Mouse (Mus musculus): ENCODE data around the gene Orm2. TPM values are rescaled to one million over a fixed set of nuclear protein-coding genes. Genes with fewer than 3 reads are reported as not detected.

Orm2 gene
- total and polyA plus RNA-seq, 2 experiments = 55.0 to 66.8 TPM

DNA sequence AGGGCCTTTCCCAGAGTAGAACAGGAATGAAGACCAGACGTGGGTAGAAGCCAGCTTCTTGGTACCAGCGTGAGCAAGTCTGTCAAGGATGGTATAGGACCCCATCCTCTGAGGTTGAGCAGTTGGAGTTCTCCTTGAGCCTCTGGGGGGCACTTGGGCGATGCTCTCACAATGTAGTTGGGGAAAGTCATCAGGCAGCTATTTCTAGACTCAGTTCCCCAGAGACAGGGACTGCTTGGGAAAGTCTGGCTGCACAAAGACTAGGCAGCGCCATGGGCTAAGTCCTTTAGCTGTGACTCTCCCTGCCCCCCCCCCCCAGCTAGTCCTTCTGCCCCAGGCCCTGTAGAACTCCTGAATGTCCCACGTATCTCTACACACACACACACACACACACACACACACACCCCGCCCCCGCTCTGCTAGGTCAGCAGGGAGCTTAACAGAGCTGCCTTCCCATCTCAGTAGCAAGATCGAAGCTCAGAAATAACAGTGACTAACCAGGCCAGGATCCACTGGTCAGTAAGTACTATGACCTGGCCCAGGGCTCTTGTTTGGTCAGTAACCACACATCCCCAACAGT, 37.5 kb downstream of the Orm2 start:
- Histone ChIP-seq H3K27ac (replicated peaks; ENCODE audit: insufficient read depth, low read depth, low read length) (peak overlapping the region; percentile 31), H3K79me2 (ENCODE audit: control insufficient read depth, insufficient read depth, low read length) (no peaks in the 10 kb centered on the region), H3K9ac (ENCODE audit: low read depth, low read length) (no peak overlapping the region), H3K4me1 (ENCODE audit: control insufficient read depth, insufficient read depth, low read length) (no peaks in the 10 kb centered on the region; the same call in 1 of the 2 replicates), H3K36me3 (ENCODE audit: control insufficient read depth, insufficient read depth, low read length) (no peaks in the 10 kb centered on the region), H3K4me3 (ENCODE audit: insufficient read depth, low read depth, low read length) (no peak overlapping the region; the same call in 1 of the 2 replicates), H3K27me3 (ENCODE audit: control insufficient read depth, insufficient read depth, low read length) (no peaks in the 10 kb centered on the region)
- DNase-seq (ENCODE audit: extremely low read depth, low read depth, low spot score) = no peak
- 77% methylated on average over 8 of the region's 8 CpGs for WGBS
- TF ChIP-seq CTCF (IDR thresholded peaks at IDR 0.05; ENCODE audit: low read depth, low read length) = no peak
- no peak for TF ChIP-seq POLR2A (IDR thresholded peaks at IDR 0.05; ENCODE audit: extremely low read depth, insufficient read depth, low read length)

DNA sequence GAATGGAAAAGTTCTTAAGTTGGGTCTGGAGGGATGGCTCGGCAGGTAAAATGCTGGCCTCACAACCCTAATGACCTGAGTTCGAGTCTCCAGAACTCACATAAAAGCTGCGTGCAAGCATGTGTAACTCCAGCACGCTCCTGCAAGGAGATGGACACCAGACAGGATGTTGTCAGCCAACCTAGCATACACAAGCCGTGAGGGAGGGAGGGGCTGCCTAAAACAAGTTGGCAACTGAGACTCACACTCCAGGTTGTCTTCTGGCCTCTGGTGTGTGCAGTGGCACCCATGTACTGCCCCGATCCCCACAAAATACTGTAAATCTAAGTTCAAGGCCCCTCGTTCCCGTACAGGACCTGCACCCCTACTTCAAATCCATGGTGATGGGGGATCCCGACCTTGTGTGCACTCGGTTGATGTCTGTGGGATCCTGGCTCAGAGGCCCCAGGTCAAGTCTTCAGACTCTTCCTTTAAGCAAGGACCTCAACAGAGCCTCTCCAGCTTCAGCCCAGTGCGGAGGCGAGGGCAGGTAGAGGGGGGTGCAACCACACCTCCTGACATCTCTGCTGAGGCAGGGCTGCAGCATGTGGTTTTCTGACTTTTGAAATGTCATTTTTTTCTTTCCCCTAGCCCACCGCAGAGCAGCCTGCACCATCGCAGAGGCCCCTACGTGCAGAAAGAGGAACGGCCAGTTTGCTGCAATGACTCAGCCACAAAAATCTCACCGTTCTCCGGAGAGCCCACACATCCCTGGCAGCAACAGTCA, 38.5 kb downstream of the Orm2 start:
- no peaks in the 10 kb centered on the region for H3K27me3 ChIP-seq (ENCODE audit: control insufficient read depth, insufficient read depth, low read length)

DNA sequence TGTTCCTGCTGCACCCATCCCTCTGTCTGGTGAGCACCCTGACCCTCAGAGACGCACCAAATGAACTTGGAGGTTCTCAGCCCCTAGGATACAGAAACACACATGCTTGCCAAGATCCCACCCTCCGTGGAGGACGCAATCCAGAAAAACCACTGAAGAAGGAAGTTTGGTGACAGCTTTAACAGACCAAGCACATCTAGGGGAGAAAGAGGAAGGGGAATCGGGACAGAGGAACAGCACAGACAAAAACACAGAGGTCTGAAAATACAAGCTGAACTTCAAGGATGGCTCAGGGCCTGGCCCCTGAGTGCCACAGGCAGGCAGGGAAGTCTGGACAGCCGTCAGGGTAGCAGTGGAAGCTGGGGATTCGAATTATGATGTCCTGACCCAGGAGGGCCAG, 39.4 kb downstream of the Orm2 start:
- Histone ChIP-seq H3K27ac (replicated peaks; ENCODE audit: insufficient read depth, low read depth, low read length) (peak overlapping the region; percentile 22), H3K4me1 (ENCODE audit: control insufficient read depth, insufficient read depth, low read length) (no peaks in the 10 kb centered on the region; the same call in 1 of the 2 replicates), H3K4me3 (ENCODE audit: insufficient read depth, low read depth, low read length) (peak overlapping the region; percentile 23), H3K27me3 (ENCODE audit: control insufficient read depth, insufficient read depth, low read length) (no peaks in the 10 kb centered on the region), H3K79me2 (ENCODE audit: control insufficient read depth, insufficient read depth, low read length) (no peaks in the 10 kb centered on the region), H3K9ac (ENCODE audit: low read depth, low read length) (peak overlapping the region; percentile 14; the same call in 1 of the 2 replicates), H3K36me3 (ENCODE audit: control insufficient read depth, insufficient read depth, low read length) (no peaks in the 10 kb centered on the region)
- 69% methylated on average over 6 of the region's 6 CpGs for WGBS
- DNase-seq (ENCODE audit: extremely low read depth, low read depth, low spot score) = peak; percentile 31
- TF ChIP-seq CTCF (IDR thresholded peaks at IDR 0.05; ENCODE audit: low read depth, low read length) = no peak
- no peak for TF ChIP-seq POLR2A (IDR thresholded peaks at IDR 0.05; ENCODE audit: extremely low read depth, insufficient read depth, low read length)

More for the DNA sequence above, 38.5 kb downstream of the Orm2 start:
- Histone ChIP-seq H3K79me2 (ENCODE audit: control insufficient read depth, insufficient read depth, low read length) (no peaks in the 10 kb centered on the region), H3K27ac (replicated peaks; ENCODE audit: insufficient read depth, low read depth, low read length) (no peak overlapping the region; the same call in 1 of the 2 replicates), H3K9ac (ENCODE audit: low read depth, low read length) (no peak overlapping the region), H3K36me3 (ENCODE audit: control insufficient read depth, insufficient read depth, low read length) (no peaks in the 10 kb centered on the region), H3K4me1 (ENCODE audit: control insufficient read depth, insufficient read depth, low read length) (no peaks in the 10 kb centered on the region; the same call in 1 of the 2 replicates), H3K4me3 (ENCODE audit: insufficient read depth, low read depth, low read length) (peak overlapping the region; percentile 23)
- TF ChIP-seq POLR2A (IDR thresholded peaks at IDR 0.05; ENCODE audit: extremely low read depth, insufficient read depth, low read length) (no peak), CTCF (IDR thresholded peaks at IDR 0.05; ENCODE audit: low read depth, low read length) (no peak)
- DNase-seq (ENCODE audit: extremely low read depth, low read depth, low spot score) = no peak
- WGBS = 84% methylated on average over 18 of the region's 18 CpGs

DNA sequence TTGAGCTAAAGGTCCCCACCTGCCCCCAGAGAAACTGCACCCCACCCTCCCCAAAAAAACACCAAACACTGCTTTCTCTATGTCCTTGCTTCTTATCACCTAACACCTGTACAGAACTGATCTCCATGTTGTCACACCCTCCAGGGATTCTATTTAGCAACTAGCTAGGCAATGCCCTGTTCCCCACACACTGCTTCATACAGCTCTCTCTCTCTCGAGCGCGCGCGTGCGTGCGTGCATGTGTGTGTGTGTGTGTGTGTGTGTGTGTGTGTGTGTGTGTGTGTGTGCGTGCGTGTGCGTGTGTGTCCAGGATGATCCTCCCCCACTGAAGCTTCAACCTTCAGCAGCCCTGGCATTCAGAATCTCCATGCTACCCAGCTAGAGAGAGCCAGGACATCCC, 39.8 kb downstream of the Orm2 start:
- DNase-seq (ENCODE audit: extremely low read depth, low read depth, low spot score) = no peak
- Histone ChIP-seq H3K4me1 (ENCODE audit: control insufficient read depth, insufficient read depth, low read length) (no peaks in the 10 kb centered on the region; the same call in 1 of the 2 replicates), H3K79me2 (ENCODE audit: control insufficient read depth, insufficient read depth, low read length) (no peaks in the 10 kb centered on the region), H3K27me3 (ENCODE audit: control insufficient read depth, insufficient read depth, low read length) (no peaks in the 10 kb centered on the region), H3K36me3 (ENCODE audit: control insufficient read depth, insufficient read depth, low read length) (no peaks in the 10 kb centered on the region), H3K9ac (ENCODE audit: low read depth, low read length) (peak overlapping the region; percentile 52), H3K4me3 (ENCODE audit: insufficient read depth, low read depth, low read length) (peak overlapping the region; percentile 60), H3K27ac (replicated peaks; ENCODE audit: insufficient read depth, low read depth, low read length) (peak overlapping the region; percentile 71)
- WGBS = 81% methylated on average over 10 of the region's 10 CpGs
- TF ChIP-seq POLR2A (IDR thresholded peaks at IDR 0.05; ENCODE audit: extremely low read depth, insufficient read depth, low read length) (no peak), CTCF (IDR thresholded peaks at IDR 0.05; ENCODE audit: low read depth, low read length) (no peak)

DNA sequence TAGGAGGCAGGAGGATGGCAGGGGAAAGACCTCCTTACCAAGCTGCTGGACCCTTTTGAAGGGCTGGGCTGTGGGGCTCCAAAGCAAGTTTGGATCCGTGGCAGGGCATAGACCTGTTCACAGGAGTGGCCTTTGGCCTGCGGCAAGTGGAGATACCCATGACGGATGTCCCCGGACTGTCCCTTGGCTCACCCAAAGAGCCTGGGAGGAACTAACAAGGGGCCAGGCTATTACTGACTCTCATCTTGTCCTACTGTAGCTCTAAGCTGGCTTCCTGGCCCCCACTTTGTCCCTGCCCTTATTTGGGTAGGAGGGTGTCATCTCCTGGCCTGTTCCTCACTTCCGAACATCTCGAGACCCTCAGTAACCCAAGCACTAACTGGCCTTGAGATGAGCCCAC, 40.3 kb downstream of the Orm2 start:
- Histone ChIP-seq H3K27ac (replicated peaks; ENCODE audit: insufficient read depth, low read depth, low read length) (peak overlapping the region; percentile 71), H3K4me3 (ENCODE audit: insufficient read depth, low read depth, low read length) (peak overlapping the region; percentile 60), H3K36me3 (ENCODE audit: control insufficient read depth, insufficient read depth, low read length) (no peaks in the 10 kb centered on the region), H3K4me1 (ENCODE audit: control insufficient read depth, insufficient read depth, low read length) (no peaks in the 10 kb centered on the region; the same call in 1 of the 2 replicates), H3K27me3 (ENCODE audit: control insufficient read depth, insufficient read depth, low read length) (no peaks in the 10 kb centered on the region), H3K79me2 (ENCODE audit: control insufficient read depth, insufficient read depth, low read length) (no peaks in the 10 kb centered on the region), H3K9ac (ENCODE audit: low read depth, low read length) (peak overlapping the region; percentile 52)
- no peak for TF ChIP-seq POLR2A (IDR thresholded peaks at IDR 0.05; ENCODE audit: extremely low read depth, insufficient read depth, low read length)
- TF ChIP-seq CTCF (IDR thresholded peaks at IDR 0.05; ENCODE audit: low read depth, low read length) = no peak
- no peak for DNase-seq (ENCODE audit: extremely low read depth, low read depth, low spot score)
- 55% methylated on average over 6 of the region's 6 CpGs for WGBS

Measured in liver, adult 2 months (tissue).